Mouse (Mus musculus): Measurements from ENCODE around the gene Mill2. TPM values are rescaled to one million over a fixed set of nuclear protein-coding genes. Genes with fewer than 3 reads are reported as not detected.

The Mill2 gene
- polyA plus RNA-seq, 1 experiment from 2014 or later, result 1.0 TPM

DNA sequence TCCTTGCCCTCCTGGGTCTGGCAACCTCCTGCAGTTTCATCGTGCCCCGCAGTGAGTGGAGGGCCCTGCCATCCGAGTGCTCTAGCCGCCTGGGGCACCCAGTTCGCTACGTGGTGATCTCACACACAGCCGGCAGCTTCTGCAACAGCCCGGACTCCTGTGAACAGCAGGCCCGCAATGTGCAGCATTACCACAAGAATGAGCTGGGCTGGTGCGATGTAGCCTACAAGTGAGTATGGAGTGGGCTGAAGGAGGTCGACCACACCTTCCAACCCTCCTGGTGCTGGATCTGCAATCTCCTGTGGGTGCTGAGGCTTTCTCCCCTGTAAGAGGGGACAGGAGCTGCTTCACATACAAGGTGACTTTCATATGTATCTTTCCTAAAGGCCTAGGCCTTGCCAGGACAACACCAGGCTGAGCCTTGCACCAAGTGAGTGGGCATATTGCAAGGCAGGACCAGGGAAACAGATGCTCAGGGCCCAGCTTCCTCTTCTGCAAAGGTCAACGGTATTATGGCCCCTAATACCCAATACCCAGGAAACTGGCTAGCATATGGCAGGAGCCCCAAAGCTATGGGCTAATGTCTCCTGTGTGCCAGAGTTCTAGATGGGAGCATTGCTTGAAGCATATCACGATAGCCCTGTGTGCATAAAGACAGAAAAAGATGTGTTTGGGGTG lies 45.1 kb downstream of the Mill2 start:
- Histone ChIP-seq H3K27ac (ENCODE audit: low read length) (peak overlapping the region; percentile 28; the same call in 1 of the 2 replicates), H3K9me3 (ENCODE audit: control insufficient read depth, low read depth, low read length) (no peaks in the 10 kb centered on the region), H3K4me2 (replicated peaks; ENCODE audit: low read depth, low read length) (no peak overlapping the region), H3K4me1 (ENCODE audit: control insufficient read depth, insufficient read depth, low read length) (no peaks in the 10 kb centered on the region), H3K36me3 (ENCODE audit: control insufficient read depth, insufficient read depth, low read length) (no peaks in the 10 kb centered on the region), H3K4me3 (ENCODE audit: low read depth, low read length) (no peak overlapping the region), H3K27me3 (ENCODE audit: control insufficient read depth, insufficient read depth, low read length) (no peaks in the 10 kb centered on the region), H3K9ac (replicated peaks; ENCODE audit: low read depth, low read length) (no peak overlapping the region; the same call in 1 of the 2 replicates)
- 48% methylated on average over 13 of the region's 13 CpGs for WGBS
- ATAC-seq (ENCODE audit: insufficient number of reproducible peaks, insufficient read depth, low FRiP score, low read depth), result peak; percentile 24; the same call in 1 of the 2 replicates

DNA sequence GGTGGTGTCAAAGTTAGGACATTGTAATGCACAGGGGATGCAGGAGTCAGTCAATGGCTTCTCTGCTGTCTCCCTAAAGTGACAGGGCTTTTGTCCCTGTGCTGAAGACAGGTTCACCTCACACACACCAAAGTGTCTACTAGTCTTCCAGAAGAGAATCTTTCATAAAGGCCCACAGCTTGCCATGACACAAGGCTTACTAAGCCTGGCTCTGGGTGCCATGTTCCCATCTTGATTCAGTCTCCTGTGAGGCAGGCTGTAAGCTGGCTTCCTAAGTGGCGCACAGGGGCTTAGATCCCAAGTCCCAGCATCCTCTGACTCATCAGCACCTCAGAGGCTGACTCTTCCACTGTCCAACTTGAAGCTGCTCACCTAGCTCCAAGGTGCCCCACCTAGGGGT lies 47.2 kb downstream of the Mill2 start:
- Histone ChIP-seq H3K4me1 (ENCODE audit: control insufficient read depth, insufficient read depth, low read length) (no peaks in the 10 kb centered on the region), H3K4me3 (ENCODE audit: low read depth, low read length) (no peak overlapping the region), H3K9ac (replicated peaks; ENCODE audit: low read depth, low read length) (no peak overlapping the region), H3K27ac (ENCODE audit: low read length) (no peak overlapping the region), H3K4me2 (replicated peaks; ENCODE audit: low read depth, low read length) (no peak overlapping the region), H3K27me3 (ENCODE audit: control insufficient read depth, insufficient read depth, low read length) (no peaks in the 10 kb centered on the region), H3K9me3 (ENCODE audit: control insufficient read depth, low read depth, low read length) (no peaks in the 10 kb centered on the region), H3K36me3 (ENCODE audit: control insufficient read depth, insufficient read depth, low read length) (no peaks in the 10 kb centered on the region; the same call in 1 of the 2 replicates)
- 83% methylated on average over 1 of the region's 1 CpGs for WGBS
- ATAC-seq (ENCODE audit: insufficient number of reproducible peaks, insufficient read depth, low FRiP score, low read depth), result no peak

DNA sequence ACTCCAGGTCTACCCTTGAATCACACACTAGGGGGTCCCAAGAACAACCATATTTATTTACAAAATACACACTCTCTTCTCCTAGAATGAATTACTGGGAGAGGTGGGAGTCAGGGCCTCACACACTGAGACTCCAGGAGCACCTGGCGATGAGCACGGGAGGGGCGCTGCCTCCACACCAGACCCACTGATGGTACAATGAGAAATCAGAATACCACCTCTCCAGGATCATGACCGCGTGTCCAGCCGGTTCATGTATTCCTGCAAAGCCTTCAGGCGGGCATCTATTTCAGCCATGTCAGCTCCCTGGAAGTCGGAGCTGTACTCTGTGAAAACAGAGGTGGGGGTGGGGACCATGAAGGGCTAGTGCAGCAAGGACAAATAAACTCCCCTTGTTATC lies 51.1 kb downstream of the Mill2 start:
- no peaks in the 10 kb centered on the region for H3K27me3 ChIP-seq (ENCODE audit: control insufficient read depth, insufficient read depth, low read length)
- H3K4me2 ChIP-seq (replicated peaks; ENCODE audit: low read depth, low read length), result no peak overlapping the region
- 94% methylated on average over 8 of the region's 8 CpGs for WGBS
- H3K4me1 ChIP-seq (ENCODE audit: control insufficient read depth, insufficient read depth, low read length), result peaks cover 16% of the 10 kb centered on the region; the same call in 1 of the 2 replicates
- no peaks in the 10 kb centered on the region for H3K9me3 ChIP-seq (ENCODE audit: control insufficient read depth, low read depth, low read length)
- ATAC-seq (ENCODE audit: insufficient number of reproducible peaks, insufficient read depth, low FRiP score, low read depth), result no peak
- no peak overlapping the region for H3K9ac ChIP-seq (replicated peaks; ENCODE audit: low read depth, low read length)
- no peak overlapping the region for H3K27ac ChIP-seq (ENCODE audit: low read length)
- H3K36me3 ChIP-seq (ENCODE audit: control insufficient read depth, insufficient read depth, low read length), result no peaks in the 10 kb centered on the region; the same call in 1 of the 2 replicates
- H3K4me3 ChIP-seq (ENCODE audit: low read depth, low read length), result no peak overlapping the region

DNA sequence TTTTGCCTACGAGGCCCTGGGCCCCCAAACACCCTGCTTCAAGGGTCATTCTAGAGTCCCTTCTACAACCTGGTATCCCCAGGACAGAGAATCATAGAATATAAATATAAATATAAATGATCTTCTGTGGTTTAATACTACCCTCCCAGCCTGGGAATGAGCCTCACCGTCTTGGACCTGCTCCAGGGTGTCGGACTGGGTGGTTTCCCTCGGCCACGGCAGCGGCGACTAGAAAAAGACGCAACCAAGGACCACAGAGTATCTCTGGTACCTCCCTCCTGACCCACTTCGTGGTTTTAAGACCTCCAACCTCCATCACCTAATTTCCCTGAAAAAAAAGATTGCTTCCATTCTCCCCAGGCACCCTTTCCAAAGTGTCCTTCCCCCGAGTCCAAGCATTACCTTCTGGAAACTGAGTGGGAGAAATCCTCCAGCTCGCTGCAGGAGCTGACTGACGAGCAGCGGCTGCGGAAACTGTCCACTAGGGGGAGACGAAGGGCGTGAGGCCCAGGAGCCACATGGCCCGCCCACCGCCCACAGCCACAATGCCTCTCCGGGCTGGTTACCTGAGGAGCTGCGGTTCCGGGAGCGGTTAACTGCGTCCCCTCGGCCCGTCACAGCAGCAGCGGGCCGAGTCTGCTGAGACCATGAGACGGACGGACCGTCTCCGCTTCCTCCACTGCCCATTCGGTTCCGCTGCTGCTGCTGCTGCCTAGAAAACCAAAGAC lies 52.3 kb downstream of the Mill2 start:
- H3K36me3 ChIP-seq (ENCODE audit: control insufficient read depth, insufficient read depth, low read length), result no peaks in the 10 kb centered on the region; the same call in 1 of the 2 replicates
- peak overlapping the region; percentile 22 for H3K4me3 ChIP-seq (ENCODE audit: low read depth, low read length)
- H3K4me1 ChIP-seq (ENCODE audit: control insufficient read depth, insufficient read depth, low read length), result peaks cover 16% of the 10 kb centered on the region; the same call in 1 of the 2 replicates
- H3K4me2 ChIP-seq (replicated peaks; ENCODE audit: low read depth, low read length), result peak overlapping the region; percentile 62
- no peaks in the 10 kb centered on the region for H3K9me3 ChIP-seq (ENCODE audit: control insufficient read depth, low read depth, low read length)
- WGBS, result 20% methylated on average over 33 of the region's 33 CpGs
- no peaks in the 10 kb centered on the region for H3K27me3 ChIP-seq (ENCODE audit: control insufficient read depth, insufficient read depth, low read length)
- H3K9ac ChIP-seq (replicated peaks; ENCODE audit: low read depth, low read length), result 0 out of 2 replicates have a peak overlapping the region, but pooled peaks have one; percentile 2
- peak; percentile 62; the same call in 1 of the 2 replicates for ATAC-seq (ENCODE audit: insufficient number of reproducible peaks, insufficient read depth, low FRiP score, low read depth)
- H3K27ac ChIP-seq (ENCODE audit: low read length), result no peak overlapping the region

DNA sequence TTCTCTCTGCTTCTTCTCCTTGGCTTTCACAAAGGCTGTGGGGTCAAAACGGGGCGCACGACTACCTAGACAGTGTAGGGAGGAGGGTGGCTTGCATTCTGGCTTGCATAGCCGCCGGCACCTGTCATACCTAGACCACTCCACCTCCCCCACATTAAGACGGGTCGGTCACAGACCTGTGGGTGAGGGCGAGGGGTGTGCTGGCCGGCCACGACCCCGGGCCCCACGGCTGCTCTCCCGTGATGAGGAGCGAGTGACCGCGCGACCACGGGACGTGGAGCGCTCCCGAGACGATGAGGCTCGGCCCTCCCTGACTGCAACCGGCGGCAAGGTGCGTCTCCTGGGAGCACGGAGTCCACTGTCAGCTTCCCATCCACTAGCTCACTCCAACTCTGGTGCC lies 53.2 kb downstream of the Mill2 start:
- H3K36me3 ChIP-seq (ENCODE audit: control insufficient read depth, insufficient read depth, low read length), result no peaks in the 10 kb centered on the region; the same call in 1 of the 2 replicates
- WGBS, result 32% methylated on average over 27 of the region's 27 CpGs
- H3K4me3 ChIP-seq (ENCODE audit: low read depth, low read length), result peak overlapping the region; percentile 22; the same call in 1 of the 2 replicates
- no peaks in the 10 kb centered on the region for H3K9me3 ChIP-seq (ENCODE audit: control insufficient read depth, low read depth, low read length)
- peak; percentile 10; the same call in 1 of the 2 replicates for ATAC-seq (ENCODE audit: insufficient number of reproducible peaks, insufficient read depth, low FRiP score, low read depth)
- peaks cover 16% of the 10 kb centered on the region; the same call in 1 of the 2 replicates for H3K4me1 ChIP-seq (ENCODE audit: control insufficient read depth, insufficient read depth, low read length)
- H3K4me2 ChIP-seq (replicated peaks; ENCODE audit: low read depth, low read length), result peak overlapping the region; percentile 62
- no peaks in the 10 kb centered on the region for H3K27me3 ChIP-seq (ENCODE audit: control insufficient read depth, insufficient read depth, low read length)
- no peak overlapping the region for H3K27ac ChIP-seq (ENCODE audit: low read length)
- no peak overlapping the region for H3K9ac ChIP-seq (replicated peaks; ENCODE audit: low read depth, low read length)

DNA sequence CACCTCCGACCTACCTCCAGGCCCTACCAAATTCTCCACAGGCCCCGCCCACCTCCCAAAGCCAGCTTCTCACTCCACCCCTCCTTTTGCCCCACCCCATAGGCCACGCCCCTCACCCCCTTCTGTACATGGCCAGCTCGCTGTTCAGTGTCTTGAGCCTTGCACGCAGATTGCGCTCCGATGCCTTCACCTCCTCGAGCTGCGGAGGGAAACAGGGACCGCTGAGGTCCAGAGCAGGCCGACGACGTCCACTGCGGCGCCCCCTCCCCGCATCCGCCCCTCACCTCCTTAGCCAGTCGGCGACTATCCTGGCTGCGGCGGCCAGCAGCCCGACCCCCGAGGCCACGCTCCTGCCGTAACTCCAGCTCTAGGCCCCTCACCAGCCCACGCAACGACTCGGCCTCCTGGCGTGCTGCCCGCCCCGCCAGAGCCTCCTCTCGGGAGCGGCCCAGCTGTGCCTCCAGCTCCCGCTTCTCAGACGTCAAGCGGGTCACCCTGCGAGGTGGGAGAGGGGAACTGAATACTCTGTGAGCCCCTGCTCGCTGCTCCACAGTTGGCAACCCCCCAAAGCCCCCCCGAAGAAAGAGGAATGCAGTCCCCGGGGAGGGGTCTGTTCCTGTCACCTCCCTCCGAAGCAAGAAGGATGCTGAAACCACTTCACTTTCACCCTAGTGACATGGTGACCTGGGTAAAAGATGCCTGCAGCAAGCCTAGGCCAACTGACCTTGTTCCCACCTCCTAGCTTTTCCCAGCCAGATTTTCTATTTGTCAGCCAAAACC lies 54.1 kb downstream of the Mill2 start:
- ATAC-seq (ENCODE audit: insufficient number of reproducible peaks, insufficient read depth, low FRiP score, low read depth), result peak; percentile 48; the same call in 1 of the 2 replicates
- Histone ChIP-seq H3K27me3 (ENCODE audit: control insufficient read depth, insufficient read depth, low read length) (no peaks in the 10 kb centered on the region), H3K4me1 (ENCODE audit: control insufficient read depth, insufficient read depth, low read length) (peaks cover 16% of the 10 kb centered on the region; the same call in 1 of the 2 replicates), H3K9ac (replicated peaks; ENCODE audit: low read depth, low read length) (peak overlapping the region; percentile 33; the same call in 1 of the 2 replicates), H3K4me2 (replicated peaks; ENCODE audit: low read depth, low read length) (peak overlapping the region; percentile 62), H3K27ac (ENCODE audit: low read length) (peak overlapping the region; percentile 27; the same call in 1 of the 2 replicates), H3K4me3 (ENCODE audit: low read depth, low read length) (peak overlapping the region; percentile 33), H3K9me3 (ENCODE audit: control insufficient read depth, low read depth, low read length) (no peaks in the 10 kb centered on the region), H3K36me3 (ENCODE audit: control insufficient read depth, insufficient read depth, low read length) (no peaks in the 10 kb centered on the region; the same call in 1 of the 2 replicates)
- 1% methylated on average over 41 of the region's 41 CpGs for WGBS

DNA sequence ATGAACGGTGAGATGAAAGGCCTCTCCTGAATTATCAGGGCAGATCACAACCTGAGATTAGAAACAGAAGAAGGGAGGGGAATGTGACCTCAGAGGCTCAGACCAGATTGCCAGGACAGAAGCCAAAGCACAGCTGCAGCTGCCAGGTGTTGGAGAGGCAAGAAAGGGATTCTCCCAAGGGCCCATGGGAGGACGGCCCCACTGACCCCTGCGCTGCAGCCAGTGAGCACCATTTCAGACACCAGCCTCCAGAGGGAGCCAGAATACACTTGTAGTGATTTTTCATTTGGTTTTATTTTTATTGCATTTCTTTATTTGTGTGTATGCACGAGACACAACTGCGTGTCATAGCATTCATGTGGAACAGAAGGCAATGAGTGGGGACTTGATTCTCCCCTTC lies 56.8 kb downstream of the Mill2 start:
- peaks cover 16% of the 10 kb centered on the region; the same call in 1 of the 2 replicates for H3K4me1 ChIP-seq (ENCODE audit: control insufficient read depth, insufficient read depth, low read length)
- no peak for ATAC-seq (ENCODE audit: insufficient number of reproducible peaks, insufficient read depth, low FRiP score, low read depth)
- no peak overlapping the region for H3K9ac ChIP-seq (replicated peaks; ENCODE audit: low read depth, low read length)
- 49% methylated on average over 5 of the region's 5 CpGs for WGBS
- H3K36me3 ChIP-seq (ENCODE audit: control insufficient read depth, insufficient read depth, low read length), result peaks cover 7% of the 10 kb centered on the region; the same call in 1 of the 2 replicates
- no peak overlapping the region for H3K4me2 ChIP-seq (replicated peaks; ENCODE audit: low read depth, low read length)
- H3K9me3 ChIP-seq (ENCODE audit: control insufficient read depth, low read depth, low read length), result no peaks in the 10 kb centered on the region
- no peak overlapping the region for H3K4me3 ChIP-seq (ENCODE audit: low read depth, low read length)
- H3K27ac ChIP-seq (ENCODE audit: low read length), result no peak overlapping the region
- H3K27me3 ChIP-seq (ENCODE audit: control insufficient read depth, insufficient read depth, low read length), result no peaks in the 10 kb centered on the region

DNA sequence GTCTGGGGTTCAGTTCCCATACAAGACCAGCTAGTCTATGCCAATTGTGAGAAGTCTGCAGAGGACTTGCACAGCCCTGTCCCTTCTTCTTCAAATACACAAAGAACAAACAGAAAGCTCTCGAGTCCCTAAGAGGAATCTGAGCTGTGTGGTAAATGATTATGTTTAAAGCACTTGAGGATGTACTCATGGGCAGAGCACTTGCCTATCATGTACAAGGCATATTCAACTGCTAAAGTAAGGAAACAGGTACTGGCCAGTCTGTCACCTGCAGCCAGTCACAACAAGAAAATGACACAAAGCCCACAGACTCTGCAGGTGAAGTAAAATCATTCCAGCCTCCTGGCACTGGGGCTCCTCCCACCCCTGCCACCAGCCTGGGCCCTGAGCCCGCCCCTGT lies 60.7 kb downstream of the Mill2 start:
- Histone ChIP-seq H3K4me1 (ENCODE audit: control insufficient read depth, insufficient read depth, low read length) (no peaks in the 10 kb centered on the region), H3K4me2 (replicated peaks; ENCODE audit: low read depth, low read length) (no peak overlapping the region), H3K27ac (ENCODE audit: low read length) (no peak overlapping the region), H3K27me3 (ENCODE audit: control insufficient read depth, insufficient read depth, low read length) (no peaks in the 10 kb centered on the region), H3K9ac (replicated peaks; ENCODE audit: low read depth, low read length) (no peak overlapping the region), H3K4me3 (ENCODE audit: low read depth, low read length) (no peak overlapping the region), H3K9me3 (ENCODE audit: control insufficient read depth, low read depth, low read length) (no peaks in the 10 kb centered on the region), H3K36me3 (ENCODE audit: control insufficient read depth, insufficient read depth, low read length) (peaks cover 11% of the 10 kb centered on the region; the same call in 1 of the 2 replicates)
- no peak for ATAC-seq (ENCODE audit: insufficient number of reproducible peaks, insufficient read depth, low FRiP score, low read depth)
- whole genome bisulfite sequencing, result 78% methylated on average over 2 of the region's 2 CpGs
